Mouse (Mus musculus) hindbrain, embryonic 12.5 days (tissue): ENCODE data around the gene Ggt5. TPM values are rescaled to one million over a fixed set of nuclear protein-coding genes. Genes with fewer than 3 reads are reported as not detected.
"Not testable (repeated sequence)": the region's sequence is repeated elsewhere in the genome, so short reads cannot be mapped to it uniquely, and the experiment has no call there.

Source experiments
- ATAC-seq: fragments of 200-750 bp; cut with Nextera tagmentation; 2 replicates; pipeline ENCODE4 v1.8.0; 2017; ENCODE audit warnings: moderate TSS enrichment; ENCODE audit not compliant: low FRiP score
- H3K27ac ChIP-seq: fragments of 300-500 bp; sonication (generic); 2 replicates; pipeline ENCODE4 v1.5.1; 2016; ENCODE audit warnings: mild to moderate bottlenecking
- H3K27me3 ChIP-seq: fragments of 300-500 bp; sonication (generic); 2 replicates; pipeline ENCODE4 v1.6.1; 2016; ENCODE audit warnings: mild to moderate bottlenecking
- H3K36me3 ChIP-seq: fragments of 300-500 bp; sonication (generic); 2 replicates; pipeline ENCODE4 v1.6.1; 2016; ENCODE audit warnings: mild to moderate bottlenecking
- H3K4me1 ChIP-seq: fragments of 300-500 bp; sonication (generic); 2 replicates; pipeline ENCODE4 v1.6.1; 2016
- H3K4me2 ChIP-seq: fragments of 300-500 bp; sonication (generic); replicated peaks from 2 replicates; pipeline ENCODE4 v1.6.1; 2016; ENCODE audit warnings: mild to moderate bottlenecking
- H3K4me3 ChIP-seq: fragments of 300-500 bp; sonication (generic); 2 replicates; pipeline ENCODE4 v1.5.1; 2016; ENCODE audit warnings: mild to moderate bottlenecking
- H3K9ac ChIP-seq: fragments of 300-500 bp; sonication (generic); 2 replicates; pipeline ENCODE4 v1.6.1; 2016; ENCODE audit warnings: mild to moderate bottlenecking, moderate library complexity
- H3K9me3 ChIP-seq: fragments of 300-500 bp; sonication (generic); replicated peaks from 2 replicates; pipeline ENCODE4 v1.6.1; 2016; ENCODE audit warnings: mild to moderate bottlenecking
- WGBS: fragments of 180-500 bp; shearing (Covaris S2); methylation state at CpG from one replicate; pipeline ENCODE4 v1.1.7; 2016; 5-methylcytosine and 5-hydroxymethylcytosine counted together
- polyA plus RNA-seq: library from polyadenylated mRNA; unstranded; fragments of >200 nt; fragmentation: Nextera tagmentation; extraction: Ambion mirVana; gene quantifications from 2 replicates; pipeline ENCODE4 v1.2.1, GENCODE M21; 2016

The Ggt5 gene
- polyA plus RNA-seq, 1 experiment from 2014 or later, result 2.1 TPM

- H3K4me2 ChIP-seq, result peak within 1 kb of the TSS; percentile 95
- peak within 1 kb of the TSS; percentile 92 for H3K27ac ChIP-seq
- peak within 1 kb of the TSS; percentile 63 for H3K4me3 ChIP-seq
- H3K9me3 ChIP-seq, result no peaks in the 10 kb centered on the region
- ATAC-seq, result peak; percentile 59
- peak within 1 kb of the TSS; percentile 91 for H3K9ac ChIP-seq
- H3K4me1 ChIP-seq, result peaks cover 52% of the 10 kb centered on the region
- no peaks in the 10 kb centered on the region for H3K36me3 ChIP-seq
- WGBS, result under 1% methylated on average over 52 of the region's 75 CpGs
- peaks cover 24% of the 10 kb centered on the region for H3K27me3 ChIP-seq
These were observed 29.2 kb upstream of the Ggt5 start, which contains the start of gene Lrrc75b for GRCm38 (mm10) chr10:75559676-75560548. TSS of gene Lrrc75b (minus strand) at chr10:75560330.

- H3K9me3 ChIP-seq, result no peaks in the 10 kb centered on the region
These were observed 28.6 kb upstream of the Ggt5 start for GRCm38 (mm10) chr10:75560549-75560899.

GRCm38 (mm10) chr10:75561071-75561654, 28.0 kb upstream of the Ggt5 start, which contains the start of gene Ggt1:
TSS of gene Ggt1 (plus strand) at chr10:75561604.
- Histone ChIP-seq H3K4me2 (peak within 1 kb of the TSS; percentile 95), H3K4me3 (peak within 1 kb of the TSS; percentile 63), H3K4me1 (peaks cover 45% of the 10 kb centered on the region), H3K36me3 (no peaks in the 10 kb centered on the region), H3K9ac (peak within 1 kb of the TSS; percentile 91), H3K27me3 (peaks cover 24% of the 10 kb centered on the region), H3K27ac (peak within 1 kb of the TSS; percentile 92), H3K9me3 (no peaks in the 10 kb centered on the region)
- ATAC-seq, result no peak
- 52% methylated on average over 10 of the region's 10 CpGs for WGBS

More at GRCm38 (mm10) chr10:75560549-75560899, 28.6 kb upstream of the Ggt5 start:
- H3K27ac ChIP-seq, result peak overlapping the region; percentile 92
- peak overlapping the region; percentile 91 for H3K9ac ChIP-seq
- 10% methylated on average over 6 of the region's 6 CpGs for WGBS
- peak overlapping the region; percentile 63 for H3K4me3 ChIP-seq
- H3K4me2 ChIP-seq, result peak overlapping the region; percentile 95
- peaks cover 52% of the 10 kb centered on the region for H3K4me1 ChIP-seq
- peaks cover 24% of the 10 kb centered on the region for H3K27me3 ChIP-seq
- ATAC-seq, result peak; percentile 24; the same call in 1 of the 2 replicates
- H3K36me3 ChIP-seq, result no peaks in the 10 kb centered on the region

- Histone ChIP-seq H3K9me3 (no peaks in the 10 kb centered on the region), H3K9ac (no peak overlapping the region), H3K4me1 (peaks cover 31% of the 10 kb centered on the region), H3K27me3 (peaks cover 24% of the 10 kb centered on the region), H3K27ac (no peak overlapping the region), H3K4me3 (no peak overlapping the region), H3K4me2 (no peak overlapping the region), H3K36me3 (no peaks in the 10 kb centered on the region)
- WGBS, result 90% methylated on average over 8 of the region's 8 CpGs
- ATAC-seq, result no peak
These were observed 26.5 kb upstream of the Ggt5 start for GRCm38 (mm10) chr10:75562596-75562995.

GRCm38 (mm10) chr10:75564687-75565265, 24.4 kb upstream of the Ggt5 start:
- 84% methylated on average over 12 of the region's 12 CpGs for WGBS
- H3K27ac ChIP-seq, result no peak overlapping the region
- H3K27me3 ChIP-seq, result peaks cover 20% of the 10 kb centered on the region
- no peak overlapping the region for H3K4me3 ChIP-seq
- peaks cover 12% of the 10 kb centered on the region for H3K4me1 ChIP-seq
- H3K9ac ChIP-seq, result no peak overlapping the region
- ATAC-seq, result no peak
- H3K4me2 ChIP-seq, result no peak overlapping the region
- no peaks in the 10 kb centered on the region for H3K9me3 ChIP-seq
- H3K36me3 ChIP-seq, result no peaks in the 10 kb centered on the region

GRCm38 (mm10) chr10:75565436-75565835, 23.7 kb upstream of the Ggt5 start:
- 75% methylated on average over 6 of the region's 6 CpGs for WGBS
- peaks cover 18% of the 10 kb centered on the region for H3K27me3 ChIP-seq

GRCm38 (mm10) chr10:75565906-75566305, 23.2 kb upstream of the Ggt5 start:
- Histone ChIP-seq H3K9ac (no peak overlapping the region), H3K4me3 (no peak overlapping the region), H3K27me3 (peaks cover 14% of the 10 kb centered on the region), H3K4me1 (peaks cover 3% of the 10 kb centered on the region), H3K9me3 (no peaks in the 10 kb centered on the region), H3K36me3 (no peaks in the 10 kb centered on the region), H3K27ac (no peak overlapping the region), H3K4me2 (no peak overlapping the region)
- no peak for ATAC-seq
- WGBS, result 66% methylated on average over 7 of the region's 7 CpGs

More at GRCm38 (mm10) chr10:75565436-75565835, 23.7 kb upstream of the Ggt5 start:
- Histone ChIP-seq H3K4me2 (no peak overlapping the region), H3K36me3 (no peaks in the 10 kb centered on the region), H3K9me3 (no peaks in the 10 kb centered on the region), H3K9ac (no peak overlapping the region), H3K27ac (no peak overlapping the region), H3K4me1 (peaks cover 7% of the 10 kb centered on the region), H3K4me3 (no peak overlapping the region)
- no peak for ATAC-seq

- Histone ChIP-seq H3K27me3 (peaks cover 9% of the 10 kb centered on the region), H3K4me3 (no peak overlapping the region), H3K4me1 (0 out of 2 replicates have a peak, but pooled peaks cover under 1% of the 10 kb centered on the region), H3K27ac (no peak overlapping the region), H3K4me2 (no peak overlapping the region), H3K9ac (no peak overlapping the region), H3K36me3 (no peaks in the 10 kb centered on the region), H3K9me3 (no peaks in the 10 kb centered on the region)
- 84% methylated on average over 5 of the region's 5 CpGs for WGBS
- no peak for ATAC-seq
These were observed 22.8 kb upstream of the Ggt5 start for GRCm38 (mm10) chr10:75566321-75566720.

GRCm38 (mm10) chr10:75566765-75567164, 22.4 kb upstream of the Ggt5 start:
- H3K36me3 ChIP-seq, ATAC-seq, H3K4me1 ChIP-seq, H3K4me3 ChIP-seq, H3K9ac ChIP-seq, H3K27me3 ChIP-seq, H3K9me3 ChIP-seq, H3K4me2 ChIP-seq, H3K27ac ChIP-seq: not testable (repeated sequence)
- WGBS, result 91% methylated on average over 2 of the region's 2 CpGs

GRCm38 (mm10) chr10:75568029-75568428, 21.1 kb upstream of the Ggt5 start:
- Histone ChIP-seq H3K4me1 (peaks cover 5% of the 10 kb centered on the region; the same call in 1 of the 2 replicates), H3K4me3 (no peak overlapping the region), H3K27ac (no peak overlapping the region), H3K4me2 (no peak overlapping the region), H3K9ac (no peak overlapping the region), H3K27me3 (peaks cover 2% of the 10 kb centered on the region), H3K9me3 (no peaks in the 10 kb centered on the region), H3K36me3 (no peaks in the 10 kb centered on the region)
- 41% methylated on average over 5 of the region's 5 CpGs for WGBS
- ATAC-seq, result no peak

GRCm38 (mm10) chr10:75568441-75568840, 20.7 kb upstream of the Ggt5 start:
- H3K4me2 ChIP-seq, result no peak overlapping the region
- 4% methylated on average over 11 of the region's 11 CpGs for WGBS
- no peak overlapping the region for H3K27ac ChIP-seq
- H3K4me1 ChIP-seq, result peaks cover 5% of the 10 kb centered on the region; the same call in 1 of the 2 replicates
- ATAC-seq, result no peak
- no peaks in the 10 kb centered on the region for H3K9me3 ChIP-seq
- H3K27me3 ChIP-seq, result peaks cover 2% of the 10 kb centered on the region
- H3K9ac ChIP-seq, result no peak overlapping the region
- H3K36me3 ChIP-seq, result no peaks in the 10 kb centered on the region
- no peak overlapping the region for H3K4me3 ChIP-seq

- no peak overlapping the region for H3K4me3 ChIP-seq
- H3K9me3 ChIP-seq, result no peaks in the 10 kb centered on the region
- no peak overlapping the region for H3K4me2 ChIP-seq
- no peak for ATAC-seq
- H3K9ac ChIP-seq, result no peak overlapping the region
- WGBS, result 13% methylated on average over 4 of the region's 4 CpGs
- no peaks in the 10 kb centered on the region for H3K36me3 ChIP-seq
- no peak overlapping the region for H3K27ac ChIP-seq
- peaks cover 2% of the 10 kb centered on the region for H3K27me3 ChIP-seq
- peaks cover 5% of the 10 kb centered on the region; the same call in 1 of the 2 replicates for H3K4me1 ChIP-seq
These were observed 20.3 kb upstream of the Ggt5 start for GRCm38 (mm10) chr10:75568851-75569250.
